Mouse (Mus musculus) CD8-positive naive resting alpha-beta T cell, adult 57 days (primary cell): ENCODE results near the gene Spata18. TPM values are rescaled to one million over a fixed set of nuclear protein-coding genes. Genes with fewer than 3 reads are reported as not detected.

Experiments
- total RNA-seq: library from RNA; stranded (reverse); gene quantifications from one replicate; pipeline ENCODE4 v1.2.4, GENCODE M21; 2023

Gene Spata18
- not detected for total RNA-seq

DNA sequence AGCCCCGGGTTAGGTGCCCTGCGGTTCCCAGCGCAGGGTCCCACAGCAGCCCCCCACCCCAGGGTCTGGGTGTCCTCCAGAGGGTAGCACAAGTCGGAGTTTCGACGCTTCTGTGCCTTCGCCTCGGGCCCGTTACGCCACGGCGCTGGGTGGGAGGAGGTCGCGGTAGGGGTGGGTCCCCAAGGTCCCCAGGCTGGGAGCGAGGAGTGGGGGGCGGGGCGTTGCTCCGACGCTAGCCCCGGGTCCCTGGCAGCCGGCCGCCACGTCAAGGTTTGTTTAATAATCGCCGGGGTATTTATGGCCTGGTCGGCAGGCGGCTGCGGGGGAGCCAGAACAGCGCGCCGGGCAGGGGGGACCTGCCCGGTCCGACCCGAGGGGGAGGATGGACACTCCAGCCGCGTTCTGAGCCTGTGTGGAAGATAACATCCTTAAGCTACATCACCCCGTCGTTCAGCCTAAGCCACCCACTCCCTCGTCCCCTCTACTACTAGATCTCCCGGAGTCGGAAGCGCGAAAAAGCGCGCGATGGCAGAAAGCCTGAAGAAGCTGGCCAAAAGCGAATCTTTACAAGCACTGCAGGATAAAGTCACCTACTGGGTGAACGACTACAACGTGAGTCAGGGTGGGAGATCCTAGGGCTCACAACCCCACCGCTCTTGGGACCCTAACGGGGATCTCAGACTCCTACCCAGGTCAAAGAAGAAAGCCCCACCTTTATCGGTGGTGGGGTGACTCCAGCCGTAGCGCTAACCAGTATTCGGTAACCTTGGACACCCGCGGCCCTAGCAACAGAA is at the start of gene Spata18:
TSS of gene Spata18 (plus strand) at position 319 of the 794 bp plus-strand sequence.

DNA sequence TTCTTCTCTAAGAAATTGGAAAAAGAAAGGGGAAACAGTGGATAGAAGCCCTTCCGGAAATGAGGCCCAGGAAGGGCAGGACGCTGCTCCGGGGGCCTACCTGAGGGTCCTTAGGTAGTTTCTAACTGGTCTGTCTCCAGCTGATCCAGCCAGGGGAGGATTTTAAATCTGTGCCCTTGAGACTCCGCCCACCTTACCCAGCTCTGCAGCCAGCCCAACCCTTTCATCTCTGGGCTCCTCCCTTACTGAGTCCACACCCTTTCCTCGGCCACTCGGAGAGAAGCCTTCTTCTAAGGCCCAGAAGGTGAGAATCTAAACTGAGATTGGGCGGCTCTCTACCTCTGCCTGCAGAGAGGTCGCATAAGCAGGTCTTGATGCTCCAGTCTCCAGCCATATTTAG is 18.9 kb upstream of the Spata18 start, which contains the start of gene Lrrc66:
TSS of gene Lrrc66 (minus strand) at position 236 of the 400 bp plus-strand sequence.

DNA sequence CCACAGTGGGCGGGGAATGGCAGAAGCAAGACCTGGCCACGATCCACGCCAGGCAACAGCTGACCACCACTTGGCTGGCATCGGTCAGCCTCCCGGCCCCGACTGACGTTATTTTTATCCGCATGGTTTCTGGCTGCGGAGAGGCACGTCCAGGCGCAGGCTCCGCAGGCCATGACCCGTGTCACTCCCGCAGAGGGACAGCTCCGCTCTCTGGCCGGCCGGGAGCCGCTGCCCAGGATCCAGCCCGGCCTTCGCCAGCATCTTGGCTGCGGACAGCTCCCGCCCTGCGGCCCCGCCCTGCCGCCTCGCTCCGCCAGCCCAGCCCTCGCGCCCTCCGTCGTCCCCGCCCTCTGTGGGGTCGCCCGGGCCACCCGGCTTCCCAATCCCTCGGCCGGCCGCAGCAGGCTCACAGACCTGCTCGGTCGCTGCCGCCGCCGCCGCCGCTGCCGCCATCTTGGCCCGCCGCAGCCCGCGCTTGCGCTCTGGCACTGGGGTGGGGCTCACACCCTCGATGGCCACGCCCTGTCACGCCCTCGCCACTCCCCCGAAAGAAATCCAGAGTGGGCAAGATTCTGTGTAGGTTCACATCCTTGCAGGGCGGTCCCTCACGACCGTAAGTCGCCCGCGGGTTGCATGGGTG is 3.8 kb upstream of the Spata18 start, which contains the start of gene Sgcb:
TSS of gene Sgcb (minus strand) at position 530 of the 640 bp plus-strand sequence.

Other genes starting within 250 kb of the Spata18 start
- not detected for gene Cwh43, start 245.3 kb upstream of the Spata18 start, total RNA-seq
- 11.4 TPM for gene Dcun1d4, start 170.4 kb upstream of the Spata18 start, total RNA-seq
- 2.4 TPM for gene Lrrc66, start 18.9 kb upstream of the Spata18 start, total RNA-seq
- 15.7 TPM for gene Sgcb, start 3.6 kb upstream of the Spata18 start, total RNA-seq